Mouse (Mus musculus): ENCODE results near the gene Cldnd1. TPM values are rescaled to one million over a fixed set of nuclear protein-coding genes. Genes with fewer than 3 reads are reported as not detected.

Gene Cldnd1
- total RNA-seq (2021): 100 to 1,000 TPM in 1 of 2 experiments, 10 to 100 TPM in 1; 96.8 to 103 TPM

DNA sequence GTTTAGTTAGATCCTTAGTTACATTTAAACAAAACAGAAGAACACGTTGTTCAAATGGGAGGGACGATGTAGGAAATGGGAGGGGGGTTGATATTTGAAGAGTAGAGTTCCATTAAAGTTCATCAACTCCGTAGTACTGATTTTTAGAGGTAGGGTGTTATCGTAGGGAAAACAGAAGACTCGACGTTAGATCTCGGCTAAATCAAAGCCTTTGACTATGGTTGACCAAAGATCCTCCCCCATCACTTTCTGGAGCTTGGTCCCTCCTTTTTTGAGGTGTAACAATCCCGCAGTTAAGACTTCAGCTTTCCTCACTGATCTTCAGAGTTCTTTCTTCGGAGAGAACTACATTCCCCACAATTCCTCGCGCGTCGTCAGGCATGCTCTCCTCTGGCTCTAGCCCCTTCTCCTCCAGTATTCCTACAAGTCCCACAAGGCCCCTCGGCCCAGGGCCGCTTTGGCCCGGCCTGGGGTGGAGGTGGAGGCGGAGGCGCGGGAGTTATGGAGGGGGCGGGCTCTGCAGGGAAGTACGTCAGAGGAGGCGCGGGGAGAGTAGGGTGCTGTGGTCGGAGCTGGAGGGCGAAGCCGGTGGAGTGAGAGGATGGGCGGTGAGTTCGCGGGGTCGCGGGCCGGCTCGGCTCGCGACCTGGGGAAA lies at the start of gene Cldnd1:
Gene Cldnd1, plus strand, starts transcription at position 434 of the 655 bp plus-strand sequence.
- intact Hi-C loops (cut with DNase I): loop anchor here (1.0 kb wide), 1 partner anchor 57 kb away; the partner anchor contains the start of gene Cpox
- peak; percentile 89 to 98 for DNase-seq (ENCODE audit: low spot score in 2 of 2)

DNA sequence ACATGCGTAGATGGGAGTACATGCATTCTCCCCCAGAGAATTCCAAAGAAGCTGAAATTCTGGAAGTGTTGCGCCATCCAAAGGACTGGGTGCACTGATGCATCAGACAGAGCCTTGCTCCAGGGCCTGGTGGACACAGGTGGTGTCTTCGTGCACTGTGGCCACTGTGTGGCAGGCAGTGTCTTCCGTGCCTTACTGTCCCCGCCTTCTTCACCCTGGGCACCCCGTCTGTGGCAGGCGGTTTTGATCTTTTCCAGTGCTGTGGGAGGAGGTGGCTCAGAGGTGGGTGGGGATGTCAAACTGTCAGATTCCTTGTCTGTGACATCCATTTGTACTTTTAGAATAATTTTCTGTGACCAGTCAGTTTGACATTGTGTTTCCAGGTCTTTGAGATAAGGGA lies 49.0 kb upstream of the Cldnd1 start:
- intact Hi-C loops (cut with DNase I): no loop called here
- no peak for DNase-seq (ENCODE audit: low spot score in 2 of 2)

DNA sequence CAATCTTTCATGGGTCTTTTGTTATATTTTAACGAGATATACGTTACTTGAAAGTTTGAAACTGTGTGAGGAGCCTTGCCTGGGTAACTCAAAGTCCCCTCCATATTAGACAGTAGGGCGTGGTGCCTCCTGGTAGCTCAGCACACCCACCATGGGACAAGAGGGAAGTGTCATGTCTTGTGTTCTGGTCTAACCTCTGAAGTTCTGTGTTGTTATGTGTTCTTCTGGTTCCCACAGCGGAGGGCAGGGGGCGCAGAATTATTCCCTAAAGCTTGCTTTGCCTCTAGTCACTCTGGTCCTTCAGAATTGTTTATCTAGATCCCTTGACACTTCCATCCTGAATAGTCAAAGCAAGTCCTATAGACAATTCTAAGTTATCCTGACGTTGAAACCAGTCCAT lies 45.7 kb upstream of the Cldnd1 start:
- no peak for DNase-seq (ENCODE audit: low spot score in 2 of 2)
- intact Hi-C loops (cut with DNase I): no loop called here

DNA sequence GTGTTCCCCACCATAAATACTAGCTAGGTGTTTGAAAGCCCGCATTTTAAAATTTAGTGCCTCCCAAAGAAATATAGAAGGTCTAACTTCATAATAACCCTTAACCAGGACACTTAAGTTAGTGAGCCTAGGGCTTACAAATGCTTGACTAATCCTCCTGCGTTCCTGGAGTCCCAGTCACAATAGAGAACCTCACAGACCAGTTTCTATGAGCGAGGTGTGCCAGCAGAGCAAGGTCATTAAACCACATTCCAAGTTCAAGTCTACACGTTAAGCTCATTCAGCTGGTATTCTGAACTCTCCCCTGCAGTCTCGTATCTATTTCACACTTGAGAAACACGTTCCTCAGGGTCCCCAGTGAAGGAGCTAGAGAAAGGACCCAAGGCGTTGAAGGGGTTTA lies 44.8 kb upstream of the Cldnd1 start:
- intact Hi-C loops (cut with DNase I): no loop called here

DNA sequence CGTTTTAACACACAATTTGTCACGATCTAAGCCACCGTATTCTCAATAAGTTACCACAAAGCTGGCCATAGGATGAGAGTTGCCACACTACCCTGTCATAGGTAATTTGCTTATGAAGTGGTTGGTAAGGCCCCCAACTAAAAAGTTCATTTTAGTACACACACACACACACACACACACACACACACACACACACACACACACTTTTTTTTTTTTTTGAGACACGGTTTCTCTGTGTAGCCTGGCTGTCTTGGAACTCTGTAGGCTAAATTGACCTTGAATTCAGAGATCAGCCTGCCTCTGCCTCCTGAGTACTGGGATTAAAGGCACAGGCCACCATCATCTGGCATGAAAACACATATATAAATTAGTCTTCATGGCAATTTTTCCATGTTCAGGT lies 43.8 kb upstream of the Cldnd1 start:
- intact Hi-C loops (cut with DNase I): no loop called here
- DNase-seq (ENCODE audit: low spot score in 2 of 2): no peak

More for the DNA sequence above, 44.8 kb upstream of the Cldnd1 start:
- no peak for DNase-seq (ENCODE audit: low spot score in 2 of 2)

DNA sequence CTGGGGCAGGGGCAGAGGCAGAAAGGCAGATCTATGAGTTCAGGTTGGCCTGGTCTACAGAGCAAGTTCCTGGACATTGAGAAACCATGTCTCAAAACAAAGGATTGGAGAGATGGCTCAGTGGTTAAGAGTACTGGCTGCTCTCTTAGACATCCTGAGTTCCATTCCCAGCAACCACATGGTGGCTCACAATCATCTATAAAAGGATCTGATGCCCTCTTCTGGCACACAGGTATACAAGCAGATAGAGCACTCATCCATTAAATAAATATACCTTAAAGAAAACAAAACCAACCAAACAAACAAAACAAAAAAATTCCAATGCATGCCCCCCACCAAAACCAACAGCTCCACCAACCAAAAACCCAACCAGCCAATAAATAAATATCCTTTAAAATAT lies 43.2 kb upstream of the Cldnd1 start:
- intact Hi-C loops (cut with DNase I): no loop called here
- no peak for DNase-seq (ENCODE audit: low spot score in 2 of 2)

DNA sequence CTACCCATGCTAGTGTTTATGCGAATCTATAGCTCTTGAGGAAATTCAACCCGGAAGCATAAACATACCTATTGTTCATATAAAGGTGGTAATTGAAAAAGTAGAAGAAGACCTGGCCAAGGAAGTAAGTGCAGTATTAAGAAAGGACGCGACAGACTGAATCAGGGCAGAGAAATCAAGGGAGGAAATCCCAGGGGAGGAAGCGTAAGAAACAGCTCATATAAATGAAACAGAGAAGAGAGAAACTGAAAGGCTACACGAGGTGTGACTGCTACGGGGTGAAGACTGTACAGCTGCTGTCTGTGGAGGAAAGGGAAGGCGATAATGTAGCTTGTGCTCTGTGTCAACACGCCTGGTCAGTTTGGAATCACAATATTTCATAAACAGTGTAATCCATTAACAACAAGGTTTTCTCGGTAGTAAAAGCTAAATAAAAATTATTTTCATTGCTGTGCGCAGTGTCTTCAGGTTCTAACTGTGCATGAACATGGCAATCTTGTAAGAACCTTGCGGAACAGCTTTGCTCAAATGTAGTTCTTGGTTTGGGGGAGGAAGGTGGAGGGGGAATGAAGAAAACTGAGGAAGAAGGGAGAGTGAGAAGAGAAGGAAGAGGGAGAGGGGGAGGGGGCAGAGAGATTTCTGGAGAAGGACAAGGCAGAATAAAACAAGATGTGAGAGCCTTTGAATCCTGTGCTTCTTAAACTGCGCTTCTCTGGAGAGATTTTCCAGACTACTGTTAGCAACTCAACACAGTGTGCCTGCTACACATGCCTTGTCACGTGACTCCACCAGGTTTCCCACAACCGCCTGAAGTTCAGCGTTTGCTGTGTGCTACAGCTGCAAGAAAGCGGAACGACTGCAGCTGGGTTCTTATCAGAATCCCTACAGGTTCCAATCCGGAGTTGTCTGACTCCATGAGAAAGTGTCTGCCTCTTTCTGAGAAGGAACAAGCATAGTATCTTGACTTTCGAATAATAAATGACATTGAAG lies 41.9 kb upstream of the Cldnd1 start:
- DNase-seq (ENCODE audit: low spot score in 2 of 2): no peak

DNA sequence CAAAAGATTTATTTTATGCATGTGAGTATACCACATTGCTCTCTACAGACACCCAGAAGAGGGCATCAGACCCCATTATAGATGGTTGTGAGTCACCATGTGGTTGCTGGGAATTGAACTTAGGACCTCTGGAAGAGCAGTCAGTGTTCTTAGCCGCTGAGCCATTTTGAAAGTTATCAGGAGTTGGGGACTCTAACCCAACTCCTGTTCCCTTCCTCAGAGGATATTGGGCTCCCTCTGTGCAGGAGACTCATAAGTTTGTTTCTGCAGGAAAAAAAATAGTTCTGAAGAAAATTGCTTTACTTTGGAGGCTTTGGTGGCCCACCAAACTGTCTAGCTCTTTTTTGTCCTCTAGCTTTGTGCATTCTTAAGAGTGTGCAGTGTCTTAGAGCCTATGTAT lies 39.2 kb upstream of the Cldnd1 start:
- DNase-seq (ENCODE audit: low spot score in 2 of 2): no peak
- intact Hi-C loops (cut with DNase I): no loop called here

More for the DNA sequence above, 41.9 kb upstream of the Cldnd1 start:
- intact Hi-C loops (cut with DNase I): no loop called here

DNA sequence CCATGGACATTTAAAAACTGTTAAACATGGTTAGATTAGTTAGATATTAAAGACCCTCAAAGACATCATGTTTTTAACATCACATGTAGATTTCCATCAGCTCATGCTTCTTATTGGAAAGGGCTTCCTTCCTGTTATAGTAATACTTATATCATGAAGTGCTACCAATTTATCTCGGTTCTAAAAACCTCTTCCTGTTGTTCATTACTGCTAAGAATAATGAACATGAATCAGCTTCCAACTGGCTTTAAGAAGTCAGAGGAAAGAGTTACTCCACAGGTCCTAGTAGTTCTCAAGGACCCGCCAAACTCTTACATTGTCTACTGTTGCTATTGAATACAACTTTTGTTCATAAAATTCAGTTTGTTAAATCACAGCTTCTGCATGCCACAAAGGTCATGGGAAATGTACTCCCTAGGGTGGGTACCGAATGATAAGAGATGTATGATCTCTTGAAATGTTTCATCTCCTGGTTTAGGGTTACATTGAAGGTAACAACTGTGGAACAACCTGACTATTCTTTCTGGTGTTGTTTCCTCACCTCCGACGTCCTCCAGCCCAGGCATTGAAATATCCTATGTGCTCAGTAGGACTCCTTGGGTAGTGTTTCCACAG lies 38.0 kb upstream of the Cldnd1 start:
- DNase-seq (ENCODE audit: low spot score in 2 of 2): no peak
- intact Hi-C loops (cut with DNase I): no loop called here

DNA sequence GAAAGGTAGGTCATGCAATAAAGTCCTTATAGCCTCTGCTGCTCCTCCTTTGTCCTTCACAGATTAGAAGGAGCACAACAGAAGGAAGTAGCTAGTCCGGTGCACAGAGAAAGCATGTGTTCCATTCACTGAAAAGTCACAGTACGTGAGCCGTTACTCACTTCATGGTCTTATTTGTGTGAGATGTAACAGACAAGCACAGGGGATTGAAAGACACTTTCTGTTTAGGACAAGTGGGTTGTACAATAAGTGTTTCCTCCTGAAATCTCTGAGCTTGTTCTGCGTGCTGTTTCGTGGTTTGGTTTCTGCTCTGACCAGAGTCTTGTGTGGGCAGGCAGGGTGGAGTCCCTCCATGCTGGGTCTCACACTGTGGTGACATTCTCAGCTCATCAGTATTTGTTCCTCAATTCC lies 37.4 kb upstream of the Cldnd1 start:
- intact Hi-C loops (cut with DNase I): no loop called here

DNA sequence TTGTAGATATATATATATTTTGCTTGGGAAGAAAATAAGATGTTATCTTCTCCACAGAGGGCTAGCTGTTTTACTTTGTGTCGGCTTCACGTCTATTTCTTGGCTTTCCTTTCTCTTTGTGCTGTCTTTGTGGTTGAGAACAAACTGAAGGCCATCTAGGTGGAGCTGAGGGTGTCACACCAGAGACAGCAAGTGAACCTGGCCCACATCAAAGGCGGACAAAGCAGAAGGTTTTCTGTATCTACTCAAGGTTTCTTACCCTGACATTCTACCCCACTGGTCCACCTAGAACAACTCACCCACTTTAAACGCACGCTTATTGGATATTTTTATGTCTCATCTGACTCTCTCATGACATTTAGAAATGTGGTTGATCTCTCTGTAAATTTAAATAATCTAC lies 33.6 kb upstream of the Cldnd1 start:
- DNase-seq (ENCODE audit: low spot score in 2 of 2): no peak
- intact Hi-C loops (cut with DNase I): no loop called here

More for the DNA sequence above, 37.4 kb upstream of the Cldnd1 start:
- no peak for DNase-seq (ENCODE audit: low spot score in 2 of 2)

DNA sequence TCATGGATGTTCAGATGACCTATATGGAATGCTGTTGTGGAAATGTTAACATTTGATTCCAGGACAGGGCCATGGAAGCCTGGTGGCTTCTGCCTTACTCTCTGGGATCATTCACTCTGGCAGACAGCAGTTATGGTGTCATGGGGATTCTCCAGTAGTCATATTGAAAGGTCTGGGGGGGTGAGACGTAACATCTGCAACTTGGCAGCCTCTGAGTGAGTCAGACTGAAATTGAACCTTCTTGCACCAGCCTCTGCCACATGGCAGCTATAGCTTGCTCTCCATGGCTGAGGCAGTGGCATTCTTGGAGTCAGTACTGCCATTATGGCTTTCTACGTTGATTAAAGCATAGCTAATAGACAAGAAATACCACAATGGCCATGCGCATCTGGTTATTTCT lies 30.9 kb upstream of the Cldnd1 start:
- no peak for DNase-seq (ENCODE audit: low spot score in 2 of 2)
- intact Hi-C loops (cut with DNase I): no loop called here

DNA sequence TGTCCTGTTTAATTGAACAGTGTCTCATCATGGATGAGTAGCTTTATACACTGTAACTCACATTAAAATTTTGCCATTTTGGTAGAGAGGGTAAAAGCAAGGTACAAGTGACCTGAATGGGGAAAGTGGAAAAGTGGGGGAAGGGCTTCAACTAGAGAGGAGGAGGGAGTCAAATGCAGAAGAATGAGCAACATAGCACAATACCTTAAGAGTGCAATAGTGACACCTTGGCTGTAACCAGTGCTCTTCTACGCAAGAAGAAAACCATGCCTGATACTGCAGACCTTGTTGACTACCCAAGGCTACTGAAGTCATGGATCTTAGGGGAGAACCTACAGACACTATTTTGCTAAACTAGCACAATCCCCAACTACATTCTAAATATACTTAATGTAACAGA lies 30.4 kb upstream of the Cldnd1 start:
- DNase-seq (ENCODE audit: low spot score in 2 of 2): no peak
- intact Hi-C loops (cut with DNase I): no loop called here

DNA sequence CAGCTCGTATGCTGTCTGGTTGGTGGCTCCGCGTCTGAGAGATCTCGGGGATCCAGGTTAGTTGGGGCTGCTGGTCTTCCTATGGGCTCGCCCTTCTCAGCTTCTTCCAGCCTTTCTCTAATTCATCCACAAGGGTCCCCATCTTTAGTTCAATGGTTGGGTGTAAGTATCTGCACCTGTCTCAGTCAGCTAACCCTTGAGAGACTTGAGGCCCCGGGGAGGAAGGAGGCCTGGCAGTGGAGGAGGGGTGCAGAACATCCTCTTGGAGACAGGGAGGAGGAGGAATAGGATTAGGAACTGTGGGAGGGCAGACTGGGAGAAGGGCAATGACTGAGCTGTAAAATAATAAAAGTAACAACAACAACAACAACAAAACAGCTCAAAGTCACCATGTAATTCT lies 27.5 kb upstream of the Cldnd1 start:
- intact Hi-C loops (cut with DNase I): no loop called here

DNA sequence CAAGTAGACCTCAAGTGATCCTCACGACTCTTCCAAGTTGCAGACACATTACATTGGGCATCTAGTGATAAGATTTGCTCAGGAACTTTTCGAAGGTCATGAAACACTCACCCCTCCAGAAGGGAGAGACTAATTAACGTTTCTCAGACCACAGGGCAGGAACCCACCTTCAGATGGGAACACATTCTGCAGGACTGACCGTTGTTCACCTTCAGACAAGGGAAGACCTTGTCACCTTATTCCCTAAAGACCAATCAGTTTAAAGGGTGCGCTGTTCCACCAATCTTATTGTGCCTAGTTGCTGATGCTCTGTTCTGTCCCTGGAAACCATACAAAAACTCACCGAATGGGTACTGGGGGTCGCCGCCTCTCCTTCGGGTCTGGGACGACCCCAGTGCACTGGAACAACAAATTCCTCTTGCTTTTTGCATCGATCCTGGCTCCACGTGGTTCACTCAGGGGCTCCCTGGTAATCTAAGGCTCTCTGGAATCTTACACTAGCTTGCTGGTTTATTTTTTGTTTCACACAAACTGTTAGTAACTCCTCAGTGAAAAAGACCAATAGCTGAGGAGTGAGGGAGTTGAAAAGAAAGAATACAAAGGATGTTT lies 26.8 kb upstream of the Cldnd1 start:
- DNase-seq (ENCODE audit: low spot score in 2 of 2): no peak
- intact Hi-C loops (cut with DNase I): no loop called here

More for the DNA sequence above, 27.5 kb upstream of the Cldnd1 start:
- DNase-seq (ENCODE audit: low spot score in 2 of 2): no peak

DNA sequence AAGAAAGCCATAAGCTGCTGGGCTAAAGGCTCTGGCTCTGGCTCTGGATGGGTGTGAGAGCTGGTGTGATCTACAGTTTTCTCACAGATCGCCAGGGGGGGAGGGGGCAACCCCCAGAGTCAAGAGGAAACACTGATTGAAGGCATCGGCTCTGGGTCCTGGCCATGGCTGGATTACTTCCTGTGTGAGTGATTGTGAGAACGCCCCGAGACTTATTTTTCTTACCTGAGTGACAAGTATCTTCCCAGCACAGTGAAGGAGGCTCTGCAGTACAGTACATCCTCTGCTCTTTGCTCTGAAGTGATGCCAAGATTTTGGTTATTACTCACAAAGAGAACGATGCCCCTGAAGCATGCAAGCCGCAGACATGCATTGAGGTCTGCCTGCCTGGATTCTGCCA lies 25.9 kb upstream of the Cldnd1 start:
- DNase-seq (ENCODE audit: low spot score in 2 of 2): no peak
- intact Hi-C loops (cut with DNase I): no loop called here

DNA sequence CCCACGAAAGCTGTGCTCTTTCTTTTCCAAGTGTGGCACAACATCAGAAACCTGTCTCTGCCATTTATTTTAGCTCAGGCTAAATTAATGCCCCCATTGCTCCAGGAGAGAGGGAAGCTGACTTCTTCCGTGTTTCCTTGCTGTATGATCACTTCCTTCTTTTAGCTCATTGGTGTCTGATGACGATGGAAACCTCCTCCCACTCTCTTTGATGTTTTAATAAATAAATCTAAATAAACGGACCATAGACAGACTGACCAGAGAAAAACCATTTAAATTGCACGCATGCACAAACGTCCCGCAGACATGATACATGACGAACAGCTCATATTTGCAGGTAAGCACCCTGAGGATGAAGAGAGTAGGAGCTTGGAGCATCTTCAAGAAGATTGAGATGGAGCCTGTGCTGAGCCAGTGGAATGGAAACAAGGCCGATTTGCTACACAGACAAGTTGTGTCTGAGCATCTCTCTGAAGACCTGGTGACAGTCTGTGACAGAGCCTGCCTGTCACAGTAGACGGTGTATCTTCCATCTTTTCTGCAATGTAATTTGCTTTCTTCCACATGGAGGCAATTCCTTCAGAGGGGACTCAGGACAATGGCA lies 25.3 kb upstream of the Cldnd1 start:
- no peak for DNase-seq (ENCODE audit: low spot score in 2 of 2)

DNA sequence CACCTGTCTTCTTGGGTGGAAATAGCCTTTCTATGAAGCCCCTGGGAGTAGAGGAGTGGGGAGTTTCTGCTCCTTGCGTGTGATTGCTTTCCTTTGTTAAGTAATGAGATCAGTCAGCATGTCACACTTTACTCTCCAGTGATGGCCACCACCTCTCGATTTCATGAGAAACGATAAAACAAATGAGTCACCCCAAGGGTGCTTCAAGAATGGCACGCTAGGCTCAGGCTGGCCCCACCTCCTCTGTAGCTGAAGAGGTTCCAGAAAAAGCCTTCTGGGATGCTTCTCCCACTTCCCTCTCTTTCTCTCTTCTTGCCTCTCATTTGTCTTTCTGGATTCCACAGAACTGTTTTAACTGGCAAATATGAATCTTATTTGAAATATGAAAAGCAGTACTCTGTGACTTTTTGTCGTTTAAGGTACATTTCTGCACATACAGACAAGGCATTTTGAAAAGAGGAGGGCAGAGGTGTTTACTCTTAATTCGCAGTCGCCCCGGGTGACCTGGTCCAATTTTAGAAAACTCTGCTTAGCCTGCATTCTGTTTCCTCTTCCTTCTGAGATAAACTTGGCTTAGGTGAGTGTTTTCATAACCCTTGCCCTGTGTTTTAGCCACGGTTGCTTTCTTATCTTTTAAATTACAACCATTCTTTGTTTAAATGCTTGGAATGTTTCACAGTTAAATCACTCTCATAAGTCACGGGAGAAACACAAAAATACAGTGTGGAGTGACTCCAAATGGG lies 24.2 kb upstream of the Cldnd1 start:
- intact Hi-C loops (cut with DNase I): no loop called here
- DNase-seq (ENCODE audit: low spot score in 2 of 2): peak in 1 of 2 experiments; percentile 63

More for the DNA sequence above, 25.3 kb upstream of the Cldnd1 start:
- intact Hi-C loops (cut with DNase I): no loop called here

DNA sequence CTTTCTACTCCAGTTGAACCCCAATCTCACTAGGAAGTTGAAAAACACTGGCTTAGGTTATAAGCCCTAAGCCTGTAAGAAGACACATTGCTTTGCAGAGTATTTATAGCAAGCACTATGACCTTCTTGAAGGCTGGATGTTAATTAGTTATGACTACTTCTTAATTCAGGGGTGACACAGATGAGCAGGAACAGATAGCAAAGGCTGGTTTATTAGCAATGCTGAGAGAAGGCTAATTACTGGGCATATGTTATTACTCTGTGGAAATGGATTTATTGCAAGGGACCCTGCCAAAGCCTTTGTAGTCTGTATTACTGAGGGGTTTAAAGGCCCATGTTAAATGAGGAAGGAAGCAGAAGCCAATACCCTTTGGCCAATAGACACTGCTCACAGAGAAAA lies 22.7 kb upstream of the Cldnd1 start:
- intact Hi-C loops (cut with DNase I): no loop called here

More for the DNA sequence above, 22.7 kb upstream of the Cldnd1 start:
- DNase-seq (ENCODE audit: low spot score in 2 of 2): no peak

Measured in left cerebral cortex, postnatal 25 days (tissue).